Mouse (Mus musculus) neural tube, embryonic 10.5 days (tissue): ENCODE data around the gene Tmem107.

Experiments used
- DNase-seq: peaks from one replicate; pipeline ENCODE4 v3.0.0-alpha.2; 2017; ENCODE audit warnings: low spot score; ENCODE audit errors: extremely low spot score

Gene Tmem107

DNA sequence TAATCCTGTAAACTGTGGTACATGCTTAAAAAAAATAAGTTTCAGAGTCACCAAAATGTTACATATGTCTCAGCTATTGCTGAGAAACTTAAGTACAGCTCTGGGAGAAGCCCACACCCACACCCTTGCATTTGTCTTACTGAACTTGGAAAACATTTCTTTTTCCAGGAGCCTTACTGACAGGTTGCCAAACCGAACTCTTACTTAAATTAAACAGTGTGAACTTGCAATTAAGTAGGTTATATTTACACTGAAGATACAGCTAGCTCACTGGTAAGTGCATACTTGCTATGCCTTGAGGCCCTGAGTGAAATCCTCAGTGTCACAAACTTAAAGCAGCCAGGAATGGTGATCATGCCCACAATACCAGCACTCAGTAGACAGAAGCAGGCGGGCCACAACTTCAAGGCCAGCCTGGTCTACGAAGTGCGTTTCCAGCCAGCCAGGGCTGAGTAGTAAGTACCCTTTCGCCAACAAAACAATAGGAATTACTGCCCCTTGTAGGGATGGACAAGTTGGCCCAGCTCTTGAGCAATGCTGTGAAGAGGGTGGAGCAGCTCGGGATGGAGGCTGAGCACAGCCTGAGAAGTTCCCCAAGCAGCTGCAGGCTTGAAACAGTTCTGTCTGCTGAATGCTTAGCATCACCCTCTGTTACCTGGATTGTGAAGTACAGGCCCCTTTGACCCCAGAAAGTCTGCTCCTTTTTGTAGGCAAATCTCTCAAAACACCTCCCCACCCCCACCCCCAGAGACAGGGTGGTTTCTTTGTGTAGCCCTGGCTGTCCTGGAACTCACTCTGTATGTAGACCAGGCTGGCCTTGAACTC is 3.6 kb downstream of the Tmem107 start:
- no peak for DNase-seq

DNA sequence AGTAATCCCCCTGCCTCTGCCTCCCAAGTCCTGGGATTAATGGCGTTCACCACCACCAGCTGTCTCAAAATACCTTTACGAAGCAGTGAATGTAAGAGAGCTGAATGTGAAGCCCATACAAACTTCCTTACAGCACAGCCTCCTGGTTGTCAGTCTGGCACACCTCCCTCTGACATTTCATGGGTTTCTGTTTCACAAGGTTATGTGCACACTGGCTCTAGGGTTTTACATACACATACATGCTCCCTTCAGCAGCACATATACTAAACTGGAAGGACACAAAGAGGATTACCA is 4.1 kb downstream of the Tmem107 start:
- no peak for DNase-seq

DNA sequence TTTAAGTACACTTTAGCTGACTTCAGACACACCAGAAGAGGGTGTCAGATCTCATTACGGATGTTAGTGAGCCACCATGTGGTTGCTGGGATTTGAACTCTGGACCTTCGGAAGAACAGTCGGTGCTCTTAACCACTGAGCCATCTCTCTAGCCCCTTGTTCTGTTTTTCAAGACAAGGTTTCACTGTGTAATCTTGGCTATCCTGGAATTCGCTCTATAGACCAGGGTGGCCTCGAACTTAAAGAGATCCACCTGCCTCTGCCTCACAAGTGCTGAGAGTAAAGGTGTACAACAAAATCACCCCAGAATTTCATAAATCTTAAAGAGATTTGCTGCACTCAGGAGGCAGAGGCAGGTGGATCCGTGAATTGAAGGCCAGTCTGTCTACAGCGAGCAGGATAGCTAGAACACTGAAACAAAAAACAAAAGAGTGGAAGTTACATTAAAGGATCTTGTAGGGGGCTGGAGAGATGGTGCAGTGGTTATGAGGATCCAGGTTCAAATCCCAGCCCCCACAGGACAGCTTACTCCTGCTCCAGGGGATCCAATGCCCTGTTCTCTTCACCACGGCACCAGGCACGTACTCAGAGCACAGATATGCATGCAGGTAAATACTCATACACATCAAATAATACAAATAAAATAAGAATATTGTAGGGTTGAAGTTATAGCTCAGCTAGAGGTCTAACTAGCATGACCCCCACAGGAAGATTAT is 5.3 kb downstream of the Tmem107 start:
- no peak for DNase-seq

DNA sequence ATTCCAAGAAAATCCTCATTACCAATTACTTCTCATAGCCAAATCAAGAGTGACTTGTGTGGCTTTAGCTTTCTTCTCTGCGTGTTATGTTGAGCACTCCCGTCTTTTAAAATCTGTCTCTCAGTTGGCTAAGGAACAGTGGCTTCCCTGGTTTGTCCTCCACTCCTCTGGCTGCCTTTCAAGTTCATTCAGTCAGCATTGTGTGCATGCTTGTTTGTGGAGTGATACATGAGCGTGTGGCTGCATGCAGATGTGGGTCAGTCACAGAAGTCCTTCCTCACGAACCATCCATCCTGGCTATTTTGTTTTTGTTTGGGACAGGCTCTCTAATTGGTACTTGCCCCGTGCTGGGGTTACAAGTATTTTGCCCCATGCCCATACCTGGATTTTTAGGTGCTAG is 6.0 kb downstream of the Tmem107 start:
- no peak for DNase-seq

DNA sequence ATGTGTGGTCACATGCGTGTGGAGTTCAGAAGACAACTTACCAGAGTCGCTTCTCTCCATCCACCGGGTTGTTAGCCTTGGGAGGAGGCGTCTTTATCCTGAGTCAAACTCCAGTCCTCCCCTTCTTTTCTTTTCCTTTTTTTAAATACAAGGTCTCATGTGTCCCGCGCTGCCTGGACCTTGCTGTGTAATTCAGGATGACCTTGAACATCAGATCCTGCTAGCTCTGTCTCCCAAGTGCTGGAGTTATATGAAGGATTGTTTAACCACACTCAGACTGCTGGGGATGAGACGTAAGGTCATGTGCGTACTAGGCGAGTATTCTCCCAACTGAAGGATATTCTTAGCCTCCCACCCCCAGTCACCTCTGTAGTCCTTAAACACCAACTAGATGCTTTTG is 6.7 kb downstream of the Tmem107 start:
- DNase-seq: no peak

DNA sequence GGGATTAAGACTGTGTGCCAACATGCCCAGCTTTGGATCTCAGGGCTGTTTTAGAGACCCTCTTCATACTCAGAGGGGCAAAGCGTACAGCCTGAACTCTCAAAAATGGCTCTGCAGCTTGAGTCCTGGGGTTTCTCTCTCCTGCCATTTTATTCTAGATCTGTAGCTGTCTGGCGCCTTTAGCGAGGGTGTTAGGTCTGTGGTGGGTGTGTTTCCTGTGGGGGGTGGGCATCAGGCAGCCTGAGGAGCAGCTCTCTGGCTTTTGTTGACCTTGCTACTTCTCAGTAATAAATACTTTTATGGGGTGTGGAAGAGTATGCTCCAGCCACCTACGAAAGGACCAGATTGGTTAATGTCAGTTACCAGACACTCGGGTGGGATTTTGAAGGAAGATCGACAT is 7.4 kb downstream of the Tmem107 start:
- no peak for DNase-seq

DNA sequence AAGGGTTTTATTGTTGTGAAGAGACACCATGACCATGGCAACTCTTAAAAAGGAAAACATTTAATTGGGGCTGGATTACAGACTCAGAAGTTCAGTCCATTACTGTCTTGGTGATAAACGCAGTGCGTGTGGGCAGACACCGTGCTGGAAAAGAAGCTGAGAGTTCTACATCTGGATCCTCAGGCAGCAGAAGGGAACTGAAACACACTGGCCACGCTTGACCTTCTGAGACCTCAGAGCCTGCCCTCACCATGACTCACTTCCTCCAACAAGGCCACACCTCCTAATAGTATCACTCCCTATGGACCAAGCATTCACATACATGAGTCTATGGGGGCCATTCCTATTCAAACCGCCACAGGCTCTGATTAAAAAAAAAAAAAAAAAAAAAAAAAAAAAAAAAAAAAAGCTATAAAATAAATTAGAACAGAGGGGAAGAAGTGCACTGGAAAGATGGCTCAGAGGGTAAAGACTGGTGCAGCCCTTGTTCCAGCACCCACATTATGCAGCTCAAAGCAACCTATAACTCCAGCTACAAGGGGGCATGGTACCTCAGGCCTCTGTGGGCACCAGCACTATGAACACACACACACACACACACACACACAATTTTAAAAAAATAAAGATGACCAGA is 8.3 kb downstream of the Tmem107 start:
- DNase-seq: no peak

DNA sequence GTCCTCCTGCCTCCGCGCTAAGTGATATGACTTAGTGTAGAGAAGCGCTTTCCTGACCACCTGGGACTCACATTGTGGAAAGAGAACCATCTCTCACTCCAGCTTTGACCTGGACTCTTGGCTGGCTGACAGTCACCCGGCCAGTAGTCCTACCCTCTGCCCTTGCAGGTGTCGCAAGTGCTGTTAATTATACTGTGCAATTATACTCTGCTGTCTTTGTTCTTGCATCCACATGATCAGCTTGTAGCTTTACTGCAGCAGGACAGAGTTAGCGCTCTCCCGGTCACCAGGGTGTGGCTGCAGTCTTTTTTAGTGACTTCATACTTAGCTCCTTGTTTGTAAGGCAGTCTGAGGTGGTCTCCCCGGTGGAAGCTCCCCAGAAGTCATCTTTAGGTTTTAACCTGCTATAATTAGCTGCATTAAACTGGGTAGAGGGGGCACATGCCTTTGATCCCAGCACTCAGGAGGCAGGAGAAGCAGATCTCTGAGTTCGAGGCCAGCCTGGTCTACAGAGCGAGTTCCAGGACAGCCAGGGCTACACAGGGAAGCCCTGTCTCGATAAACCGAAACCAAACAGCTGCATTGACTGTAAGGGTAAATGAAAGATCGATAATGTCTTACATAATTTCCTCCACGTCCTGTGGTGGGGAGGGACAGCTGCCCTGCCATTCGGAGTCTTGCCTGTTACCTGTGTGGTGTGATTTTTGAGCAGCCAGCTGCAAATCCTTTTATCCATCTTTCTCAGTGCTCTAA is 9.7 kb downstream of the Tmem107 start:
- DNase-seq: no peak

DNA sequence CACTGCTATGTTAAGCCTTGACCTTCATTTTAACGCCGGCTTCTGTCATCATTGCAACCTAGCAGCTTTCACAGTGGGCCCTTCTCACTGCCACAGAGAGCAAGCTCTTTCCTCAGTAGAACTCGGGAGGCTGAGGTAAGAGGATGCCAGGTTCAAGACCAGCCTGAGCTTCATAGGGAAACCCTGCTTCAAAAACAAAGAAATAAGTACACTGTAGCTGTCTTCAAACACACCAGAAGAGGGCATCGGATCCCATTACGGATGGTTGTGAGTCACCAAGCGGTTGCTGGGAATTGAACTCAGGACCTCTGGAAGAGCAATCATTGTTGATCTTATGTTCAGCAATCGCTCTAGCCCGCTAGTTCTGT is 10.2 kb downstream of the Tmem107 start:
- DNase-seq: no peak

DNA sequence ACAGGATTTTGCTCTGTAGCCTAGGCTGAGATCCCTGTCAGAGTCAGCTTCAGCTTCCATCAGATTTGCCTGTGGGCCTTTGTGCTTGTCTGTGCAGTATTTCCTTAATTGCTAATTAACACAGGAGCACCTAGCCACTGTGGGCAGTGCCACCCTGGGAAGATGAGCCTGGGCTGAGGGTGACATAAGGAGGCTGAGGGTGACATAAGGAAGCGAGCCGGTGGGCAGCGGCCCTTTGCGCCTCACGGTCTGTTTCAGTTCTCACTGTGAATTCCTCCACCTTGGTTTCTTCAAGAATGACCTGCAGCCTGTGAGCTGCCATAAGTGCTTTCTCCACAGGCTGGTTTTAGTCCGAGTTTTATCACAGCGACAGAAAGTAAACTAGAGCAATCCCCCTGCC is 11.0 kb downstream of the Tmem107 start:
- no peak for DNase-seq

DNA sequence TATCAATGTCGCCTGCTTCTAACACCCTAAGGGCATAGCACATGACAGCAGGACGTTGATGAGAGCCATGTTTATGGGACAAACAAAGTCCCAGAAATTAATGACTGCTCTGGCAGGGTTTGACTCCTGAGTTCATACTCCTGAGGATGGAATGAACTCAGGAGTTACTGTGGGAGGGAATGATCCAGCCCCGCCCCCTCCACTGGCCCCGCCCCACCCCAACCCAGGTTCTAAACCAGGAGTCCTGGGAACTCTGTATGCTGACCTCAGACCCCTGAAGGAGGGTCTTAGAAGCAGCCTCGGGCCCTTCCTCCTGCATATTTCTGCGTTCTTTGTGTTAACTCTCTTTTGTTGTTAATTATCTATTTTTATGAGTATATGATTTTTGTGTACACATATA is 15.0 kb downstream of the Tmem107 start:
- DNase-seq: no peak

DNA sequence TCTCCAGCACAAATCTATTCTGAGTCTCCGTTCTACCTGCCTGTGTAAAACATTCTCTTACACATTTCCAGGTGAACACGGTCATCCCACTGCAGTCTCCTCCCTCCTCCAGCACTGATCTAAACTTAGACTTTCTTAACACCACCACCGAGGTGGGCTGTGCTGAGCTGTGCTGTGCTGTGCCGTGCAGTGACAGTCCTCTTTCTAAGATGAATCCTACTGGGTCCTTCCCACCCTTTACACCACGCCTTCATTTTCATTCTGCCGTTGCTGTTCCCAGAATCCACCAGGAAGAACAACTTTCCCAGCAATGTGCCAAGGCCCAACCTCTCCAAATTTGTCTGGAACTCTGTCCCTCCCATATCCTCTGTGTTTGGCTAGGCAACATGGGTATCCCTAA is 15.8 kb downstream of the Tmem107 start:
- DNase-seq: no peak

DNA sequence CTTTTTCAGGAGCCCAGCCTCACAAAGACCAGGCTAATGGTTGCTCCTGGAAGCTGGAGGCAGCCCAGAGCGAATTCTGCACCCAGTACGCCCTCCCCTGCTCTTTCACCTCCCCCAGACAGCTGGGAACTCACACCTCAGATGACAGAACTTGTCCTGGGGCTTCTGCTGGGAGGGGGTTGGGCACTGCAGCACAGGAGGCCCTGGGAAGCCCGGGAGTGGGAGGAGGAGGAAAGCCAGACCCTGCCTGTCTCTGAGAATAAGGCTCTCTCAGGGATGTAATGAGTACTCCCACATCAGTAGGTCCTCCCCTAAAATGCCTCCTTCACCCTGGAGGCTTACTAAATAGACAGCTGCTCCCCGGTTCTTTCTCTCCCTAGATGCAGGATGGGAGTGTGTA is 16.5 kb downstream of the Tmem107 start:
- DNase-seq: no peak

DNA sequence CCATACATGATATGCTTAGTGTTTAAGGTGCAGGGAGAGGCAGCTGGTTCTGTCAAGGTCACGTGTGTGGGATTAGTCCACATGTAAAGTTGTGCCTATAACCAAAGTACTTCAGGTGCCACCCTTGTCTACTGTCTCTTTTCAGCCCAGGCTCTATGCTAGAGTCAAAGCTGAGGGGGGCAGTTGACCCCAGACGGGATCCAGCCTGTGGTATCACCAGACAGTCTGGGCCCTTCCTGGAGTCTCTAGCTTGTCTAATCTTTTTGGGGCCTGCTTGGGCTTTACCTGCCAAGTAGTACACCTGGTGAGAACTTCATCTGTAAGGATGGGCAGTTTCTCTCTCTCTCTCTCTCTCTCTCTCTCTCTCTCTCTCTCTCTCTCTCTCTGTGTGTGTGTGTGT is 17.0 kb downstream of the Tmem107 start:
- DNase-seq: no peak

DNA sequence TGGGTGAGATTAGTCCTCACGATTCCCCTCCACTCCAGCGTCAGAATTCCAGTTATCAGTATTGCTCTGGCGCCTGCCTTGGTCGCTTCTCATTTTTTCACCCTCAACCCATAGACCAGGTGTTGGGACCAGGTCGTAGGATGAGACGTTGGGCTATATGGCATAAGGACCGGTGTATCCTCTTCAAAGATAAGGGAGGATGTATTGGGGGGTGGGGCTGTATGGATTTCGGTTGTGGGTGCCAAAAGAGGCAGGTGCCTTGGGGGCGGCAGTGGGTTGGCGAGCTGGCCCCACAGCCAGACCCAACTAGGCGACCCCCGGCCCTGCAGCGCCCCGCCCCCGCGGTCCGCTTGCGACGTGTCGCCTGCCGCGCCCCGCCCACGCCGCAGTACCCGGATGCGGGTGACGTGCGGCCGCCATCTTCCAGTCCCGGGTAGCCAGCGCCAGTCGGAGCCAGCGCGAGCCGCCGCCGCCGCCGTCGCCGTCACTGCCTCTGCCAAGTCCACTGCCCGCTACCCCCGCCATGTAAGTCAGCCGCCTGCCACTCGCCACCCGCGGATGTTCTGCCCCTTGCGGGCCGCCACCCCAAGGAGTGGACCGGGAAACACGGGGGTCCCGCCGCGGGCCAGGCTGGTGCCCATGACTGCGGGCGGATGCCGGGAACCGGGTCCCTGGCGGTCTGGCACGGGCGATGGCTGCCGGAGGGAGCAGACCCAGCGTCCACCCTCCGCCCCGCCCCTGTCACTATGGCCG is 17.7 kb downstream of the Tmem107 start, which contains the start of gene Vamp2:
TSS of gene Vamp2 (plus strand) at position 388 of the 753 bp plus-strand sequence.
- DNase-seq: peak; percentile 94

DNA sequence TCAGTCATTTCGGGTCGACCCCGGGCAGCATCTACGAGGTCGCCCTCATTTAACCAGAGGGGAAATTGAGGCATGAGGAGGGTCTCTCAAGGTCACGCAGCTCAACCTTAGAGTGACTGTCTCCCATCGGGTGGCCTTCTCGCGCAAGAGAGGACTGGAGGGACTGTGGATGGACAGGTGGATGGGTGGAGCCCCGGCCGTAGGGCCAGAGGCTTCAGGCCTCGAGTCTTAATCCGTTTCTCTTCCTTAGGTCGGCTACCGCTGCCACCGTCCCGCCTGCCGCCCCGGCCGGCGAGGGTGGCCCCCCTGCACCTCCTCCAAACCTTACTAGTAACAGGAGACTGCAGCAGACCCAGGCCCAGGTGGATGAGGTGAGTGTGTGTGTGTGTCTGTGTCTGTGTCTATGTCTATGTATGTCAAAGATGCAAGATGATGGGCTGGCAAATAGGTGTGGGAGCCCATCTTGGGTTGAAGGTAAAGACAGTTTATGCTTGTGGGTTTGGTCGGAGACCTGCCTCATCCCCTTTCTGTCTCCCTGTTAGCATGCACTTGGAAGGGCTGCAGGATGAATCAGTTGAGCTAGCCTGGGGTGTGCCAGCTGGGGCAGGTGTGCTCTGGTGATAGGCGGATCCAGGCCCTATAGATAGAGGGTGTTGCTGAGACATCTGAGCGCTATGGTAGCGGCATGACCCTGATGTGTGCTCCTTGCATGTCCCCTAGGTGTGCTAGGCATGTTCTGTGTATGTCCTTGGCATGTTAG is 18.4 kb downstream of the Tmem107 start:
- DNase-seq: no peak

DNA sequence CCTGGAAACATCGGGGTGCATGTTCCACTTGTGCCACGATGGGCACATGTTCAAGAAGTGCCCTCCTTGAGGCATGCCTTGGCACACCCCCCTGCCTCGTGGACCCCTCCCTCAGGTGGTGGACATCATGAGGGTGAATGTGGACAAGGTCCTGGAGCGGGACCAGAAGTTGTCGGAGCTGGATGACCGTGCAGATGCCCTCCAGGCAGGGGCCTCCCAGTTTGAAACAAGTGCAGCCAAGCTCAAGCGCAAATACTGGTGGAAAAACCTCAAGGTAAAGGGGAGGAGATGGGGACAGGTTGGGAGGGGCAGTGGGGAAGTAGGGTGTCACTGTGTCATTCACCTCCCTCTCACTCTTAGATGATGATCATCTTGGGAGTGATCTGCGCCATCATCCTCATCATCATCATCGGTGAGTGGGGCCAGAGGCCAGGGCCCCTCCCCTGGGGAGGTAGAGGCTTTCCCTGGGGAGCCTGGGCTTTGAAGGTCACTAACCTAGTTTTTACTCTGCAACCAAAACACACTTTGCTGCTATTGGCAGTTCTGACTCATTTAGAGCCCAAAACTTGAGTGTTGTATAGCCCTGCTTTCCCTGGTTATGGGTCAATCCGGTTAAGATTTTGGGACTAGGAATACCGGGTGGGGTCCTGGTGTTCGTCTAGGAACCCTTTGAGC is 19.1 kb downstream of the Tmem107 start:
- DNase-seq: no peak

DNA sequence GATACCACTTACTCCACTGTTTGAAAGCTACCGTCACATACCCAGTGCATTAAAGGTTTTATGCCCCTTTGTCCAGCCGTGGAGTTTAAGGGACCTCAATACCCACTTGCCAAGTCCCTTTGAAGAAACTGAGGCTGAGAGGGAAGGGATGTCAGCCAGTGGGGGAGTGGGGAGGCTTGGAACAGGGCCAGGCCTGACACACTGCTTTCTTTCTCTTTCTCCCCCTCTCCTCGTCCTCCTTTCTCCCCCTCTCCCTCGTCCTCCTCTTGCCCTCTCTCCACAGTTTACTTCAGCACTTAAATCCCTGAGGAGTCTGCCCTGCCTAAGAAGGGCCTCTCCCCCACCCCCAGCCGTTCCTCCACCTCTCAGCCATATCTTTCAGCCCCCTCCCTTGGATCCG is 19.8 kb downstream of the Tmem107 start:
- no peak for DNase-seq

DNA sequence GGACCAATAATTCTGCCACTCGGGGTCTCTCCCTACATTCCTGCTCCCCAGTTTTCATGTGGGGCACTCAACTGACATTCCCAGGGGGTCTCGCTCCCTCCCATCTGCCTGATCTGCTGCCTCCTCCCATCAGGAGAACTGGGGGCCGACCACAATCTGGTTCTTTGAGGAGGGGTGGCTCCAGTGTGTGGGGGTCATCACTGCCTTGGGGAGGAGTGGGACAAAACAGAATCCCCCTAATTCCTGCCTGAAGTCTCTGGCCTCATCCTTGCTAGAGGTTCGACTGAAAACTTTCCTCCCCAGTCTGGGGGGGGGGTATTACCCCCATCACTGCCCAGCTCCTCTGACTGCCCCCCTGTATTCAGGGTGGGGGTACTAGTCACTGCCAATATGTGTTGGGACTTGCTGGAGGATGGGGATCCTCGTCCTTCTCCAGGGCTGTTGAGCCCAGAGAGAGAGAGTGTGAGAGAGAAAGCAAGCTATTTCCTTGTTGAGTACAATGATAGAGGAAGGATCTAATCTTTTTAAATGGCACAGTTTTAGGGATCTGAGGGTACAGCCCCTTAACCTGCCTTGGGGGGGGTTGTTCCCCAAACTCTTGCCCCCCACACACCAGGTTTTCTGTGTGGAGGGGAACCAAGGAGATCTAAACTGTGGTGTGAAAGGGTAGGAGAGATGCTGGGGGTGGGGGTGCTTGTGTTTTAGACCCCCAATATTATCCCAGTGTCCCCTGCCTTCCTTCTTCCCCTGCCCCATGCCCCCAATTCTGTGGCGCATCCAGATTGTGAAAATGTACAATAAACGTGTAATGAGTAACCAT is 21.2 kb downstream of the Tmem107 start:
- no peak for DNase-seq
